Mouse (Mus musculus) brain, adult 2 months (tissue): ENCODE measurements around the gene Fcer1g.
A peak's percentile ranks its signal among the peaks of the same experiment; 100 is the strongest.

Experiments
- DNase-seq: peaks from one replicate; pipeline ENCODE4 v3.0.0; 2011; ENCODE audit warnings: low read depth, low spot score

Fcer1g gene

GRCm38 (mm10) chr1:171220871-171221270 is 13.3 kb downstream of the Fcer1g start:
- DNase-seq = peak; percentile 96

GRCm38 (mm10) chr1:171216241-171216955 is 17.8 kb downstream of the Fcer1g start:
- DNase-seq = no peak

- DNase-seq = no peak
These were observed 20.2 kb downstream of the Fcer1g start, which contains the start of gene Nr1i3 for GRCm38 (mm10) chr1:171213801-171214496. Nr1i3 (plus strand) TSS chr1:171213970.

- no peak for DNase-seq
These were observed 21.3 kb downstream of the Fcer1g start for GRCm38 (mm10) chr1:171212854-171213253.

GRCm38 (mm10) chr1:171209409-171209808 is 24.8 kb downstream of the Fcer1g start:
- DNase-seq = peak; percentile 42

- DNase-seq = no peak
These were observed 28.3 kb downstream of the Fcer1g start for GRCm38 (mm10) chr1:171205704-171206493.

GRCm38 (mm10) chr1:171204249-171204644 is 29.9 kb downstream of the Fcer1g start:
- DNase-seq = no peak

GRCm38 (mm10) chr1:171203471-171204248 is 30.5 kb downstream of the Fcer1g start:
- no peak for DNase-seq

- DNase-seq = no peak
These were observed 33.4 kb downstream of the Fcer1g start for GRCm38 (mm10) chr1:171200769-171201168.

GRCm38 (mm10) chr1:171199532-171199931 is 34.6 kb downstream of the Fcer1g start:
- no peak for DNase-seq

GRCm38 (mm10) chr1:171195887-171196397 is 38.2 kb downstream of the Fcer1g start, which contains the start of gene Pcp4l1:
Pcp4l1 (minus strand) TSS chr1:171196268.
- DNase-seq = peak; percentile 91

GRCm38 (mm10) chr1:171195046-171195822 is 38.9 kb downstream of the Fcer1g start:
- peak; percentile 59 for DNase-seq

GRCm38 (mm10) chr1:171193911-171194830 is 40.0 kb downstream of the Fcer1g start:
- no peak for DNase-seq

GRCm38 (mm10) chr1:171193093-171193840 is 40.9 kb downstream of the Fcer1g start:
- DNase-seq = peak; percentile 62

- peak; percentile 66 for DNase-seq
These were observed 41.9 kb downstream of the Fcer1g start for GRCm38 (mm10) chr1:171192283-171192682.

- no peak for DNase-seq
These were observed 43.3 kb downstream of the Fcer1g start for GRCm38 (mm10) chr1:171190832-171191231.

GRCm38 (mm10) chr1:171189476-171190114 is 44.6 kb downstream of the Fcer1g start:
- DNase-seq = peak; percentile 79

- DNase-seq = peak; percentile 47
These were observed 45.1 kb downstream of the Fcer1g start for GRCm38 (mm10) chr1:171189046-171189445.
